Mouse (Mus musculus) MEL (cell line): Measurements from ENCODE around the gene Fgfr2.

Experiments
- CTCF ChIP-seq, 3 experiments: IDR thresholded peaks in 2 of 3; conservative IDR thresholded peaks in 1 of 3; 2 replicates each; pipeline ENCODE4 v1.5.1; 2011 to 2012; ENCODE audit warnings: low read length in 3 of 3, low read depth in 2 of 3, mild to moderate bottlenecking in 2 of 3, improper control_type of control experiment in 1 of 3, inconsistent platforms in 1 of 3, mixed read lengths in 1 of 3, moderate library complexity in 1 of 3; ENCODE audit not compliant: control insufficient read depth in 1 of 3, insufficient read depth in 1 of 3, poor library complexity in 1 of 3, severe bottlenecking in 1 of 3
- ELF1 ChIP-seq: IDR thresholded peaks from 2 replicates; pipeline ENCODE4 v1.6.1; 2014; ENCODE audit warnings: low read depth, mild to moderate bottlenecking, inconsistent platforms, low read length, improper control_type of control experiment, moderate library complexity
- EP300 ChIP-seq, 2 experiments: IDR thresholded peaks; 2 replicates each; pipeline ENCODE4 v1.6.1; 2011; ENCODE audit warnings: improper control_type of control experiment in 2 of 2, low read length in 2 of 2, low read depth in 1 of 2, mild to moderate bottlenecking in 1 of 2
- KAT2A ChIP-seq: conservative IDR thresholded peaks from 2 replicates; pipeline ENCODE4 v1.6.1; 2012; ENCODE audit warnings: low read depth, low read length, improper control_type of control experiment, inconsistent platforms
- NELFE ChIP-seq: IDR thresholded peaks from 2 replicates; pipeline ENCODE4 v1.6.1; 2011; ENCODE audit warnings: low read depth, low read length, improper control_type of control experiment
- POLR2A ChIP-seq, 2 experiments: IDR thresholded peaks; 2 replicates each; pipeline ENCODE4 v1.6.1; 2011 to 2012; ENCODE audit warnings: low read length in 2 of 2, mild to moderate bottlenecking in 2 of 2, control low read depth in 1 of 2, improper control_type of control experiment in 1 of 2, low read depth in 1 of 2, moderate library complexity in 1 of 2; ENCODE audit not compliant: control insufficient read depth in 1 of 2, insufficient read depth in 1 of 2, poor library complexity in 1 of 2
- POLR2AphosphoS2 ChIP-seq: IDR thresholded peaks from 2 replicates; pipeline ENCODE4 v1.6.1; 2011; ENCODE audit warnings: low read length, improper control_type of control experiment
- RAD21 ChIP-seq: IDR thresholded peaks from 2 replicates; pipeline ENCODE4 v1.6.1; 2011; ENCODE audit warnings: mild to moderate bottlenecking, low read depth, low read length, improper control_type of control experiment
- TAL1 ChIP-seq: IDR thresholded peaks from 2 replicates; pipeline ENCODE4 v1.6.1; 2012; ENCODE audit warnings: mild to moderate bottlenecking, inconsistent platforms, low read length, moderate library complexity, mixed read lengths
- TBP ChIP-seq: IDR thresholded peaks from 2 replicates; pipeline ENCODE4 v1.8.0; 2011; ENCODE audit warnings: low read depth, low read length, improper control_type of control experiment
- TCF12 ChIP-seq: IDR thresholded peaks from 2 replicates; pipeline ENCODE4 v1.6.1; 2014; ENCODE audit warnings: low read depth, mild to moderate bottlenecking, inconsistent platforms, low read length, improper control_type of control experiment, moderate library complexity
- UBTF ChIP-seq: IDR thresholded peaks from 2 replicates; pipeline ENCODE4 v1.6.1; 2012; ENCODE audit warnings: low read depth, mild to moderate bottlenecking, inconsistent platforms, low read length, improper control_type of control experiment, moderate library complexity, borderline replicate concordance; ENCODE audit not compliant: insufficient read depth
- ZMIZ1 ChIP-seq: IDR thresholded peaks from 2 replicates; pipeline ENCODE4 v1.6.1; 2012; ENCODE audit warnings: low read depth, mild to moderate bottlenecking, inconsistent platforms, low read length, improper control_type of control experiment, moderate library complexity

DNA sequence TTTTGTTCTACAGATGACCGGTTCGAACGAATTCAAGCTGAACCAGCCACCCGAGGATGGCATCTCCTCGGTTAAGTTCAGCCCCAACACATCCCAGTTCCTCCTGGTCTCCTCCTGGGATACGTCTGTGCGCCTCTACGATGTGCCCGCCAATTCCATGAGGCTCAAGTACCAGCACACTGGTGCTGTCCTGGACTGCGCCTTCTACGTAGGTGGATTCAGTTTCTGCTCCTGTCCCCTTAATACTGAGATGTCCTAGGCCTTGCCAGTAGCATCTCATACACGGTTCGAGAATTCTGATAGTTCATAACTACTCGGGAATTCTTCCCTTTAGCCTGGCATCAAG lies 1562.5 kb downstream of the Fgfr2 start:
- no peak for TF ChIP-seq CTCF (IDR thresholded peaks at IDR 0.05 in 2 of 3, conservative IDR thresholded peaks at IDR 0.05 in 1 of 3; ENCODE audit: control insufficient read depth in 1 of 3, insufficient read depth in 1 of 3, low read depth in 2 of 3, low read length in 3 of 3, poor library complexity in 1 of 3, severe bottlenecking in 1 of 3)
- TF ChIP-seq POLR2A (IDR thresholded peaks at IDR 0.05; ENCODE audit: control insufficient read depth in 1 of 2, insufficient read depth in 1 of 2, low read depth in 1 of 2, low read length in 2 of 2, poor library complexity in 1 of 2): peak in 1 of 2 experiments; percentile 6; a peak in 1 of 4 replicates
- TF ChIP-seq TCF12: no peak
- TF ChIP-seq NELFE: no peak
- no peak for TF ChIP-seq TAL1
- no peak for TF ChIP-seq UBTF
- TF ChIP-seq ZMIZ1: no peak
- TF ChIP-seq TBP: no peak
- TF ChIP-seq ELF1: no peak
- no peak for TF ChIP-seq EP300 (IDR thresholded peaks at IDR 0.05; ENCODE audit: low read depth in 1 of 2, low read length in 2 of 2)
- no peak for TF ChIP-seq POLR2AphosphoS2
- no peak for TF ChIP-seq RAD21
- TF ChIP-seq KAT2A: no peak
